Mouse (Mus musculus) cerebellum, adult 2 months (tissue): ENCODE measurements around the gene H2afy.

Experiments used
- CTCF ChIP-seq: fragments of 200-500 bp; IDR thresholded peaks from 2 replicates; pipeline ENCODE4 v1.5.1; 2011; ENCODE audit warnings: low read depth, mild to moderate bottlenecking, control low read depth, low read length, moderate library complexity, borderline replicate concordance; ENCODE audit not compliant: insufficient read depth
- POLR2A ChIP-seq: fragments of 200-500 bp; IDR thresholded peaks from 2 replicates; pipeline ENCODE4 v1.6.1; 2011; ENCODE audit warnings: low read length, control low read depth, borderline replicate concordance; ENCODE audit not compliant: insufficient read depth

DNA sequence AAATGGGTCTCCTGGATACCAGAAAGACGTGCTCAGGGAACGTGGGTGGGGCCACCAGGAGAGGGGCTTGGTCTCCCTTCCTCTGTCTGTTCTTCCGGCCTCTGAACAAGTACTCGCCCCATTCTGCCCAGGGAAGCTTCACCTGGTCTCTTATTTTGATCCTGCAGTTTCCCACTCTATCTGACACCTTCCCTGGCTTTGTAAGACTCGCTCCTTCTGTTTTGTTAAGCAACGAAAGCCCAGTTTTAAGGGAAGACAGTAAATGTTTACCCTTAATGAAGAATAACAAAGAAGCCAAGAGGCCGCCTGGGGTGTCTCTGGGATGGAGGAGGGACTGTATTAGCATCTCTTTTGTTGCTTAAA lies 7.0 kb upstream of the H2afy start:
- TF ChIP-seq CTCF = no peak
- no peak for TF ChIP-seq POLR2A
